Mouse (Mus musculus) testis, adult 2 months (tissue): Measurements from ENCODE around the gene Lsmem1.

Source experiments
- CTCF ChIP-seq: fragments of 200-500 bp; IDR thresholded peaks from 2 replicates; pipeline ENCODE4 v1.5.1; 2012; ENCODE audit warnings: low read depth, mild to moderate bottlenecking, inconsistent platforms, low read length, moderate library complexity; ENCODE audit not compliant: control insufficient read depth, insufficient read depth, insufficient replicate concordance
- POLR2A ChIP-seq: fragments of 200-500 bp; IDR thresholded peaks from 2 replicates; pipeline ENCODE4 v1.6.1; 2012; ENCODE audit warnings: low read depth, mild to moderate bottlenecking, inconsistent platforms, low read length, moderate library complexity; ENCODE audit not compliant: control insufficient read depth

- TF ChIP-seq CTCF = no peak
- TF ChIP-seq POLR2A = no peak
Measured at GRCm38 (mm10) chr12:40185474-40185873, 13.8 kb downstream of the Lsmem1 start.
